Mouse (Mus musculus) thymus, adult 2 months (tissue): ENCODE results near the gene Tango6. TPM values are rescaled to one million over a fixed set of nuclear protein-coding genes. Genes with fewer than 3 reads are reported as not detected.

Source experiments
- DNase-seq: peaks from one replicate; pipeline ENCODE4 v3.0.0; 2021
- H3K27ac ChIP-seq: fragments of 200-500 bp; 2 replicates; pipeline ENCODE4 v1.5.1; 2012; ENCODE audit warnings: low read length, control low read depth; ENCODE audit not compliant: control insufficient read depth, insufficient read depth
- H3K27me3 ChIP-seq: fragments of 200-500 bp; 2 replicates; pipeline ENCODE4 v1.6.1; 2012; ENCODE audit warnings: mild to moderate bottlenecking, low read length, moderate library complexity, mixed read lengths; ENCODE audit not compliant: control insufficient read depth, insufficient read depth
- H3K36me3 ChIP-seq: fragments of 200-500 bp; 2 replicates; pipeline ENCODE4 v1.6.1; 2012; ENCODE audit warnings: mild to moderate bottlenecking, low read length, moderate library complexity; ENCODE audit not compliant: control insufficient read depth, insufficient read depth
- H3K4me1 ChIP-seq: fragments of 200-500 bp; replicated peaks from 2 replicates; pipeline ENCODE4 v1.6.1; 2012; ENCODE audit warnings: low read length; ENCODE audit not compliant: control insufficient read depth, insufficient read depth
- H3K4me3 ChIP-seq: fragments of 200-500 bp; 2 replicates; pipeline ENCODE4 v1.5.1; 2012; ENCODE audit warnings: mild to moderate bottlenecking, low read length, control low read depth, moderate library complexity; ENCODE audit not compliant: control insufficient read depth, insufficient read depth
- CTCF ChIP-seq: fragments of 200-500 bp; IDR thresholded peaks from 2 replicates; pipeline ENCODE4 v1.5.1; 2012; ENCODE audit warnings: mild to moderate bottlenecking, control low read depth, low read length, moderate library complexity, borderline replicate concordance; ENCODE audit not compliant: control insufficient read depth, poor library complexity, insufficient read depth; ENCODE audit errors: extremely low read depth
- POLR2A ChIP-seq: fragments of 200-500 bp; IDR thresholded peaks from 2 replicates; pipeline ENCODE4 v1.6.1; 2012; ENCODE audit warnings: mild to moderate bottlenecking, low read length, control low read depth, moderate library complexity; ENCODE audit not compliant: control insufficient read depth, poor library complexity, insufficient read depth; ENCODE audit errors: extremely low read depth
- WGBS: fragments of 180-500 bp; shearing (Covaris S2); methylation state at CpG from one replicate; pipeline ENCODE4 v1.1.7; 2018; 5-methylcytosine and 5-hydroxymethylcytosine counted together
- polyA plus RNA-seq: library from polyadenylated mRNA; depleted of rRNA; stranded (reverse); fragments of >200 nt; gene quantifications from 2 replicates; pipeline ENCODE4 v1.2.3, GENCODE M21; 2012

Gene Tango6
- polyA plus RNA-seq, 1 experiment = 6.4 TPM

- DNase-seq = no peak
- no peak overlapping the region for H3K27ac ChIP-seq
- H3K4me1 ChIP-seq = no peaks in the 10 kb centered on the region
- no peaks in the 10 kb centered on the region; the same call in 1 of the 2 replicates for H3K27me3 ChIP-seq
- TF ChIP-seq CTCF = no peak
- no peak for TF ChIP-seq POLR2A
- 95% methylated on average over 6 of the region's 6 CpGs for WGBS
- no peak overlapping the region for H3K4me3 ChIP-seq
- H3K36me3 ChIP-seq = no peaks in the 10 kb centered on the region
Observed at GRCm38 (mm10) chr8:106838803-106839202, 155.9 kb downstream of the Tango6 start.

GRCm38 (mm10) chr8:106839209-106840001 is 156.5 kb downstream of the Tango6 start:
- TF ChIP-seq POLR2A (no peak), CTCF (no peak)
- Histone ChIP-seq H3K27ac (no peak overlapping the region), H3K4me3 (no peak overlapping the region), H3K4me1 (no peaks in the 10 kb centered on the region), H3K27me3 (no peaks in the 10 kb centered on the region; the same call in 1 of the 2 replicates), H3K36me3 (no peaks in the 10 kb centered on the region)
- DNase-seq = no peak
- 78% methylated on average over 11 of the region's 11 CpGs for WGBS

- Histone ChIP-seq H3K36me3 (no peaks in the 10 kb centered on the region), H3K4me3 (no peak overlapping the region), H3K4me1 (no peaks in the 10 kb centered on the region), H3K27me3 (no peaks in the 10 kb centered on the region), H3K27ac (no peak overlapping the region)
- TF ChIP-seq POLR2A = no peak
- no peak for TF ChIP-seq CTCF
- no peak for DNase-seq
- WGBS = 84% methylated on average over 10 of the region's 10 CpGs
Observed at GRCm38 (mm10) chr8:106850034-106850433, 167.2 kb downstream of the Tango6 start.

GRCm38 (mm10) chr8:106854534-106855241 is 171.8 kb downstream of the Tango6 start:
- no peak for TF ChIP-seq CTCF
- TF ChIP-seq POLR2A = no peak
- Histone ChIP-seq H3K27ac (no peak overlapping the region), H3K4me3 (no peak overlapping the region), H3K27me3 (no peaks in the 10 kb centered on the region), H3K4me1 (no peaks in the 10 kb centered on the region), H3K36me3 (no peaks in the 10 kb centered on the region)
- WGBS = 88% methylated on average over 8 of the region's 8 CpGs
- no peak for DNase-seq

- H3K4me3 ChIP-seq = no peak overlapping the region
- DNase-seq = no peak
- no peaks in the 10 kb centered on the region for H3K4me1 ChIP-seq
- H3K27me3 ChIP-seq = no peaks in the 10 kb centered on the region
- TF ChIP-seq POLR2A (no peak), CTCF (no peak)
- 77% methylated on average over 3 of the region's 3 CpGs for whole genome bisulfite sequencing
- H3K27ac ChIP-seq = no peak overlapping the region
- H3K36me3 ChIP-seq = no peaks in the 10 kb centered on the region
Observed at GRCm38 (mm10) chr8:106855242-106855562, 172.3 kb downstream of the Tango6 start.

- H3K4me1 ChIP-seq = no peaks in the 10 kb centered on the region
- H3K27ac ChIP-seq = no peak overlapping the region
- DNase-seq = no peak
- no peaks in the 10 kb centered on the region for H3K27me3 ChIP-seq
- no peaks in the 10 kb centered on the region for H3K36me3 ChIP-seq
- 77% methylated on average over 10 of the region's 10 CpGs for WGBS
- H3K4me3 ChIP-seq = no peak overlapping the region
- TF ChIP-seq POLR2A = no peak
- TF ChIP-seq CTCF = no peak
Observed at GRCm38 (mm10) chr8:106862845-106863244, 180.0 kb downstream of the Tango6 start.
